Mouse (Mus musculus) large intestine, adult 2 months (tissue): ENCODE data around the gene Ffar2. TPM values are rescaled to one million over a fixed set of nuclear protein-coding genes. Genes with fewer than 3 reads are reported as not detected.

Source experiments
- DNase-seq: peaks from one replicate; pipeline ENCODE4 v3.0.0-alpha.2; 2012; ENCODE audit warnings: low read depth, low spot score
- WGBS: fragments of 180-500 bp; shearing (Covaris S2); methylation state at CpG from one replicate; pipeline ENCODE4 v1.1.7; 2018; 5-methylcytosine and 5-hydroxymethylcytosine counted together
- polyA plus RNA-seq: library from polyadenylated mRNA; depleted of rRNA; stranded (reverse); fragments of >200 nt; gene quantifications from 2 replicates; pipeline ENCODE4 v1.2.3, GENCODE M21; 2012

Gene Ffar2
- polyA plus RNA-seq, 1 experiment, result 13.6 TPM

DNA sequence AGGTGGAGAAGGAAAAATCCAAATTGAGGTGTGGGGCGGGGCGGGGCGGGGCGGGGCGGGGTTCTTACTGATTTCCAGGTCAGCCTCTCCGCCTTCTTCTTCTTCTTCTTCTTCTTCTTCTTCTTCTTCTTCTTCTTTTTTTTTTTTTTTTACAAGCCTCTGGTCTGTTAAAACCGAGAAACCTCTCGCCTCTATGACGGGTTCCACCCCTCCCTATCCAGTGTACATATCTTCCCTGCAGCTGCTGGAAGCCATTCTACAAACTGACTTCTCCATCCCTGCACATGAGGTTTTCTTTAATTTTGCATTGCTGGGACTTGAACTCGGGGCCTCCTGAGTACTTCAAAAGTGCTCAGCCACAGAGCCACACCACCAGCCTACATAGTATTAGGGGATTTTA is 3.1 kb upstream of the Ffar2 start:
- DNase-seq, result no peak
- WGBS, result 55% methylated on average over 9 of the region's 10 CpGs

DNA sequence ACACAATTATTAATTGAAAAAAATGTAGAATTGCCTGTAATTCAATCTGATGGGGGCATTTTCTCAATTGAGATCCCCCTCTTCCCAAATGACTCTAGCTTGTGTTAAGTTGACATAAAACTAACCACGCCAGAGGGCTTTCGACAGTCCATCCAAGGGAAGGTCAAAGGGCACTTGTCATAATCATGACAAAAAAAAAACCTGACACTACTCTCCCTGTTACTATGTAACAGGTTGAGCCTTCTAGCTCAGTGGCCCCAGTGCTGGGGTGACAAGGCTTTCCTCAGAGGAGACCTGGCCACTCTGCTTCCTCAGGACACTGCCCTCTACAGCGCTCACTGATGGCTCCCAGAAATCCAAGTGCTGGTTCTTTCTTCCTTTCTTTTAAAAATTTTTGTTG is 731 bp upstream of the Ffar2 start:
- no peak for DNase-seq
- WGBS, result 63% methylated on average over 3 of the region's 3 CpGs

DNA sequence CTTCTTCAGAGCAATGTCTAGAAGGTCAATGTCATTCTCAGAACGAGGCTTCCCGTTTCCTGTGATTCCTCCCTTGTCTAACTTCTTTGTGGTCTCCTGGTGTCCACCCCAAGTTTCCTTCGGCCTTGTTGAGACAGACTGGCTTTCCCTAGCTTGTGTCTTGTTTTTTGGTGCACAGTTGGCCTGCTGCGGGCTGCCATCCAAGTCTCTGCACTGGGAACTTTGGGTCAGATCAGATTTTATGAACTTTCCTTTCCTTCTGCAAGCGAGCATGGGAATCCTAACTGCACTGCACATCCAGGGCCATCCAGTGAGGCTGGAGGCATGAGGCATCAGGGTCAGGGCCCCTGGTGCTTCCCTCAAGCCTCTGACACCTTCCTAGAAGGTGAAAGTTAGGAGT is 2.0 kb downstream of the Ffar2 start:
- WGBS, result 55% methylated on average over 5 of the region's 5 CpGs
- no peak for DNase-seq

GRCm38 (mm10) chr7:30820854-30821445 is 2.6 kb downstream of the Ffar2 start:
- WGBS, result 32% methylated on average over 7 of the region's 7 CpGs
- no peak for DNase-seq

GRCm38 (mm10) chr7:30820131-30820530 is 3.4 kb downstream of the Ffar2 start:
- DNase-seq, result no peak
- 22% methylated on average over 6 of the region's 6 CpGs for WGBS

- no peak for DNase-seq
Measured at GRCm38 (mm10) chr7:30812291-30812807, 11.2 kb downstream of the Ffar2 start.

GRCm38 (mm10) chr7:30811757-30812290 is 11.8 kb downstream of the Ffar2 start:
- DNase-seq, result no peak
- 24% methylated on average over 9 of the region's 9 CpGs for WGBS

More at GRCm38 (mm10) chr7:30812291-30812807, 11.2 kb downstream of the Ffar2 start:
- 15% methylated on average over 6 of the region's 6 CpGs for WGBS

- DNase-seq, result no peak
- WGBS, result 79% methylated on average over 6 of the region's 6 CpGs
Measured at GRCm38 (mm10) chr7:30810319-30810718, 13.3 kb downstream of the Ffar2 start.

GRCm38 (mm10) chr7:30805924-30806323 is 17.7 kb downstream of the Ffar2 start:
- 57% methylated on average over 6 of the region's 6 CpGs for WGBS
- DNase-seq, result no peak

DNA sequence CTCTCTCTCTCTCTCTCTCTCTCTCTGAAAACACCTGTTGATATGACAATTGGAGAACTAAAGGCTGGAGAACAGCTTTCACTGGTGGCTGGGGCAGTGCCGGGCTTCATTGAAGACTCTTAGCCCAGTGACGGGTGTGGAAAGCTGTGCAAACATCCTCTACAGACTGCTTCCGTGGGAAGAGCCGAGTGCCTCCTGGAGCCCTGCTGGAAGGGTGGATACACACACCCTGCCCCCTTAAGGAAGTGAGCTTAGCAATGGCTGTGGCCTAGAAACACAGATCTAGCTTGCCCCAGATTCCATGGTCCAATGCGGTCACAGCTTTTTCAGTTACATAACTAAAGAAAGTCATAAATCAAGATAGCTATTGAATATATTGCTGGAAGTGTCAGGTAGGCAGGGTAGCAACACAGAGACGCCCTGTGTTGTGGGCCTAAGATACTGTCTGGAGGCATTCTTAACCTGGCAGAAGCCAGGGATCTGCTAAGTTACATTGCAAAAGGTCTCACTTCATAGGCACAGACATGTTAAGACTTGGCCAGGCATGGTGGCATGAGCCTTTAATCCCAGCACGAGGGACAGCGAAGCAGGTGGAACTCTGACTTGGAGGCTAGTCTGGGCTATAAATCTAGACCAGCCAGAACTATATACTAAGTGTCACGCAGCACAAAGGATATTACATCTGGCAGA is 19.4 kb downstream of the Ffar2 start:
- 28% methylated on average over 9 of the region's 9 CpGs for WGBS
- DNase-seq, result peak; percentile 69

DNA sequence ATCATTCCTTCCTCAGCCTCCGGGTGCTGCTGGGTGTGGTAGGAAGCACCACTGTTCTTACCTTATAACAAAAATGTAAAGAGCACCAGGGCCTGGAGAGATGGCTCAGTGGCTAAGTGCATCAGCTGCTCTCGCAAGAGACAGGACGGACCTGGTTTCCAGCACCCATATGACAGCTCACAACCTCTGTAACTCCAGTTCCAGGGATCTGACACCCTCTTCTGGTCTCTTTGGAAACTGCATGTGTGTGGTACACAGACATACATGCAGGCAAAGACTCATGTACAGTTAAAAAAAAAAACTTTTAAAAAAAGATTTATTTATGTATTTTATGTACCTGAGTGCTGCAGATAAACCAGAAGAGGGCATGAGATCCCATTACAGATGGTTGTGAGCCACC is 20.3 kb downstream of the Ffar2 start:
- 94% methylated on average over 3 of the region's 3 CpGs for WGBS
- no peak for DNase-seq

DNA sequence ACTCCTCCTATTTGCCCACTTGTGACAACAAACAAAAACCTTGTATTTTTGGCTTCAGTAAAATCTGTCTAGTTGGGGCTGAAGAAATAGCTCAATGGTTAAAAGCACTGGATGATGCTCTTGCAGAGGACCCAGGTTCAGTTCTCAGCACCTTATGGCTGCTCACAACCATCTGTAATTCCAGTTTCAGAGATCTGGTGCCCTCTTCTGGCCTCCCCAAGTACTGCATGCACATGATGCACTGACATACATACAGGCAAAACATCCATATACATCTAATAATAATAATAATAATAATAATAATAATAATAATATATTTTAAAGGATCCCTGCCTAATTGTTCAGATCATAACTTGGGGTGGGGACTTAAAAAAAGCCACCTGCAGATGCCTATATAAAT is 22.9 kb downstream of the Ffar2 start:
- DNase-seq, result no peak

DNA sequence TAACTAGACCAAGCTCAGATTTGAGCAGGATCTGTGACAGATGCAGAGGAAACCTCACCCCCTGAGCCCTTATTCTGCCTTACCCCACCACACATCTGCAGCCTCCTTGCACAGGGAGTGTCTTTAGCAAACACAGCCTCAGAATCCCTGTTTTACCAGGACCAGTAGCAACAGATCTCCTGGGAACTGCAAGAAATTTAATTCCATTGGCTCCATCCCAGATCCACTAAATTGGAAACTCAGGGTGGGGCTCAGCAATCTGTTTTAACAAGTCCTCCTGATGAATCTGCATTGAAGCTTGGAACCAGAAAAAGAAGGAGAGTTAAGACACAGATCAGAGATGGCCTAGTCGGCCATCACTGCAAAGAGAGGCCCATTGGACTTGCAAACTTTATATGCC is 26.8 kb downstream of the Ffar2 start:
- DNase-seq, result no peak
- WGBS, result 40% methylated on average over 1 of the region's 1 CpGs

DNA sequence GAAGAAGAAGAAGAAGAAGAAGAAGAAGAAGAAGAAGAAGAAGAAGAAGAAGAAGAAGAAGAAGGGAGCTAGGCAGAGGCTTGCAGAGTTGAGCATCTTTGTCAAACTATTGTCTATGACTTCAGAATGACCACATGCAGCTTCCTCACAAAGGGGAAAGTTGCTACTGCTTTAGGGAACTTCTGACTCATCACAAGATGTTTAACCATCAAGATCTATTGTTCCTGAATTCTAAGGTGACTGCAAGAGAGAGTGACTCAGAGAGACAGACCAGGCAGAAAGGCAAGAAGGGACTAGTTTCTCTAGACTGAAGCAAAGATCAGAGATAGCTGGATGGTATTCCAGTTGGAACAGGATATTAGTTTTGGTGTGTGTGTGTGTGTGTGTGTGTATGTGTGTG is 28.7 kb downstream of the Ffar2 start:
- no peak for DNase-seq

GRCm38 (mm10) chr7:30791921-30792320 is 31.7 kb downstream of the Ffar2 start:
- no peak for DNase-seq
- WGBS, result 14% methylated on average over 9 of the region's 9 CpGs

DNA sequence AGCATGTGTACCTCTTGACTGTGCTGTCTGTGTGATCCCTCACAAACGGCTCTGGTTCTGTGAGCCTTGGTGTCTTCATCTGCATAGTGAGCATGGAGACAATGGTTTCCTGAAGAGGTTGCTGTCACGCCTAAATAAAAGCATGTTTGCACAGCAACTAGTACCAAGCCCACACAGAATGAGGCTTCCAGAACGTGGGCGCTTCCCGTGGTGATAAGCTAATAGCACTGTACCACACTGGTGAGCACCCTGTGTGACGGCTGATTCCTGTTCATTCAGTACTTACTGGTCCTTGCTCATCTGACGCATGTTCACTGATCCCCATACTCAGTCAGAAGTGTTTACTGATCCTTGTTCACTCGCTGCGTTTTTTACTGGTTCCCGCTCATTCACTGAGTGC is 33.4 kb downstream of the Ffar2 start:
- whole genome bisulfite sequencing, result 68% methylated on average over 10 of the region's 10 CpGs
- no peak for DNase-seq

DNA sequence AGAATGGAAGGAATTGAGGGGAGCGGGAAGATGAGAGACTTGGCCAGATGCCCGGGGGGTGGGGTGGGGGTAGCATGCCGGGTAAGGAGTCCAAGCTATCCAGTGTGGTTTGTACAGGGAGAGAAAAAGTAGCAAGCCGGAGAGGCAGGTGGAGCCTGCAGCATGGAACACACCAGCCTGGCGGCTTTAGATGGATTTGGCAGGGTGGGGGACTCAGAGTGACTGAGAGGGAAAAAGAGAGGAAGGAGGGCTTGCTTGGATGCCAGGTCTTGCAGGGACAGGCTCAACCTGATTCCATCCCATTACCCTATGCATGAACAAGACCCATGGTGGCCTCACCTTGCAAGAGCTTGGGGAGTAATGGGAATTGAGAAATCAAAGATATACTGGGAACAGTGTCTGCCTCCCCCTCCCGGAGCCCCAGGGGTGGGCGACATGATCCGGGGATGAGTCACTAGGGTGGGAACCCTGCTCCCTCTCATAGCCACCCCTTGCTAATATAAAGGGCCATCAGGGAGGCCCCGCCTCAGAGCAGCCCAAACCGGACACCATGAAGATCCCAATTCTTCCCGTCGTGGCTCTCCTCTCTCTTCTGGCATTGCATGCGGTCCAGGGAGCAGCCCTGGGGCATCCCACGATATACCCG is 36.1 kb downstream of the Ffar2 start, which contains the start of gene Krtdap:
Krtdap (plus strand) TSS at position 520 of the 646 bp plus-strand sequence.
- DNase-seq, result no peak
- 60% methylated on average over 15 of the region's 15 CpGs for WGBS

GRCm38 (mm10) chr7:30785721-30786546 is 37.6 kb downstream of the Ffar2 start:
- no peak for DNase-seq
- WGBS, result 78% methylated on average over 13 of the region's 13 CpGs

- 28% methylated on average over 1 of the region's 1 CpGs for WGBS
- DNase-seq, result no peak
Measured at GRCm38 (mm10) chr7:30785154-30785553, 38.4 kb downstream of the Ffar2 start.

DNA sequence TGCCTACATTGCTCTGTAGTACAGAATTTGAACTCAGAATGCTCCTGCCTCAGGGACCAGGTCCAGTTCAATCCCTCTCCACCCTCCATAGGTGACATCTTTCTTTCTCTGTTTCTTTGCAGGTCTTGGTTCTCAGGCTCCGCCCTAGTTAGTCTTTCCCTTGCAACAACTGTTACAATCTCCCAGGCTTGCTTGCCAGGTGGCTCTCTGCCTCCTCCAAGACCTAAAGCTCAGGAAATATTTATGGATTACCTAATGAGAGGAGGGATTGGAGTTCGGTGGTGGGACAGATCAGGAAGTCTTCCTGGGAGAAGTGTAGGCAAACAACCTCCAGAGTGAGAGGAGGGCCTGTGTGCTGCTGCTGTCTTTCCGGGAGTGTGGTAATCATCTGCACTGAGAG is 40.9 kb downstream of the Ffar2 start:
- 31% methylated on average over 3 of the region's 3 CpGs for WGBS
- DNase-seq, result no peak
